Mouse (Mus musculus) heart, embryonic 11.5 days (tissue): ENCODE data around the gene Rnf128. TPM values are rescaled to one million over a fixed set of nuclear protein-coding genes. Genes with fewer than 3 reads are reported as not detected.

Experiments used
- ATAC-seq: fragments of 200-750 bp; cut with Nextera tagmentation; replicated peaks from 2 replicates; pipeline ENCODE4 v1.8.0; 2017; ENCODE audit warnings: moderate library complexity; ENCODE audit not compliant: insufficient number of reproducible peaks, low FRiP score, low TSS enrichment
- H3K27ac ChIP-seq: fragments of 300-500 bp; sonication (generic); 2 replicates; pipeline ENCODE4 v1.5.1; 2014; ENCODE audit warnings: mild to moderate bottlenecking, low read depth, low read length
- H3K27me3 ChIP-seq: fragments of 300-500 bp; sonication (generic); 2 replicates; pipeline ENCODE4 v1.6.1; 2014; ENCODE audit warnings: mild to moderate bottlenecking, low read length, mixed read lengths; ENCODE audit not compliant: control insufficient read depth, insufficient read depth
- H3K36me3 ChIP-seq: fragments of 300-500 bp; sonication (generic); 2 replicates; pipeline ENCODE4 v1.6.1; 2014; ENCODE audit warnings: mild to moderate bottlenecking, low read length, moderate library complexity, mixed read lengths; ENCODE audit not compliant: control insufficient read depth, insufficient read depth
- H3K4me1 ChIP-seq: fragments of 300-500 bp; sonication (generic); 2 replicates; pipeline ENCODE4 v1.6.1; 2014; ENCODE audit warnings: low read length; ENCODE audit not compliant: control insufficient read depth, insufficient read depth
- H3K4me2 ChIP-seq: fragments of 300-500 bp; sonication (generic); 2 replicates; pipeline ENCODE4 v1.6.1; 2014; ENCODE audit warnings: mild to moderate bottlenecking, moderate library complexity
- H3K4me3 ChIP-seq: fragments of 300-500 bp; sonication (generic); 2 replicates; pipeline ENCODE4 v1.5.1; 2014; ENCODE audit warnings: low read depth, low read length
- H3K9ac ChIP-seq: fragments of 300-500 bp; sonication (generic); 2 replicates; pipeline ENCODE4 v1.6.1; 2014; ENCODE audit warnings: mild to moderate bottlenecking, low read depth, low read length, moderate library complexity
- H3K9me3 ChIP-seq: fragments of 300-500 bp; sonication (generic); replicated peaks from 2 replicates; pipeline ENCODE4 v1.6.1; 2016; ENCODE audit warnings: low read length; ENCODE audit not compliant: control insufficient read depth
- WGBS: fragments of 180-500 bp; shearing (Covaris S2); extraction: QIAGEN DNeasy Blood & Tissue Kit; methylation state at CpG from one replicate; pipeline ENCODE4 v1.1.7; 2014; ENCODE audit not compliant: insufficient replicate concordance; 5-methylcytosine and 5-hydroxymethylcytosine counted together
- polyA plus RNA-seq: library from polyadenylated mRNA; unstranded; fragments of >200 nt; fragmentation: Nextera tagmentation; extraction: Ambion mirVana; gene quantifications from 2 replicates; pipeline ENCODE4 v1.2.1, GENCODE M21; 2014

Gene Rnf128
- 27.6 and 29.0 TPM in 2 replicates for polyA plus RNA-seq

DNA sequence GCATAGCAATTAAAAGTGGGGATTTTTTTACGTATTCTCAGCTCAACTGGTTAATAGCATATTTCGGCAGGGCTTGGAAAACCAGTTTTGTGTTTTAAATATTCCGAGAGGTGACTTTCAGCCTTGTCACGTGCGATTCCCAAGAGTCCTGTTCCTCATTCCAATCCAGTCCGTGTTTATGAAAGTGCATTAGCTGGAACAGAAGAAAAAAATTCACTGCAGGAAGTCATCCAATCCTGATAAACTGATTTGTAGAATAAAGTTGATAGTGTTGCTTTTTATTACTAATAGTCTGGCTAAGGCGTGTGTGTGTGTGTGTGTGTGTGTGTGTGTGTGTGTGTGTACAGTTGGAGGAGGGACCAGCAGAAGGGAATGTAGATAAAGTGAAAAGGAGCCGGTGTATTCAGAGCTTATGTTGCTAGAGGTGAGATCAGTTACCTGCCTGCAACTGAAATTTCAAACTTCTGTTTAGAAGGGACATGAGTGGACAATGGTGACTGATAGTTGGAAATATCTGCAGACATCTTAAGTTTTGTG is at the start of gene Rnf128:
Gene Rnf128 (plus strand): TSS at position 392 of the 537 bp plus-strand sequence.
- Histone ChIP-seq H3K27me3 (no peaks in the 10 kb centered on the region), H3K27ac (no peak within 1 kb of the TSS), H3K4me2 (no peak within 1 kb of the TSS), H3K9ac (no peak within 1 kb of the TSS), H3K9me3 (no peaks in the 10 kb centered on the region), H3K36me3 (no peaks in the 10 kb centered on the region), H3K4me3 (no peak within 1 kb of the TSS), H3K4me1 (no peaks in the 10 kb centered on the region)
- WGBS: 71% methylated on average over 8 of the region's 8 CpGs
- ATAC-seq: no peak

DNA sequence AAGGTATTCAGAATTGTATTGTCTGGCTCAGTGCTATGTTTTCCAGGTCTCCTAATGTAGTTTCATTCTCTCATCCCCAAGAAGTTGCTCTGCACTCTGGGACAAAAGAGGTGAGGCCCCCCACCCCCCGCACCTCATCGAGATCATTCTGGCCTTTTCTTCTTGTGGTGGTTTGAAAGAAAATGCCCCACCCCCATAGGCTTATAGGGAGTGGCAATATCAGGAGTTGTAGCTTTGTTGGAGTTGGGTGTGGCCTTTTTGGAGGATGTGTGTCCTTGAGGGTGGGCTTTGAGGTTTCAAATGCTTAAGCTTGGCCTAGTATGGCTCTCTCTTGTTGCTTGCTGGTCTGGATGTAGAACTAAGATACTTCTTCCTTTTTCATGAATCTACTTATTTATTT is 47.0 kb upstream of the Rnf128 start:
- 76% methylated on average over 2 of the region's 2 CpGs for WGBS
- Histone ChIP-seq H3K27ac (no peak overlapping the region), H3K4me2 (no peak overlapping the region), H3K4me1 (no peaks in the 10 kb centered on the region), H3K4me3 (no peak overlapping the region), H3K9ac (no peak overlapping the region), H3K9me3 (no peaks in the 10 kb centered on the region), H3K27me3 (no peaks in the 10 kb centered on the region), H3K36me3 (no peaks in the 10 kb centered on the region)
- ATAC-seq: no peak

DNA sequence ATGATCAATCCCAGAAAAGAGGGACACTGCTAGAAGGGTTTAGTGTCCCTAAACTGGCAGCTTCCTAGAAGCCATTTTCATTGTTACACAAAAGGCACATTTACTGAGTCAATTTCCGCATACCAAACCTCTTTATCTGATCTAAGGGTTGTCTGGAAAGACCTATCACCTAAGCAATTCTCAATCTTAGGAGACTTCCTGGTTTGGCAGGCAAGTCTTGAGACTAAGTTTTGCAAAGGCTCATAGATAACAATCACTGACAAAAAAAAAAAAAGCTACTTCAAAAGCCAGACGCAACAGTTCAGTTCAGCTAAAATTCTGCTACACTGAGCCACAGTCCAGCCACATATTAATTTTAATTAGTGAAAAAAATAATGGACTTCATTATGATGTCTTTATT is 43.9 kb upstream of the Rnf128 start:
- 70% methylated on average over 2 of the region's 2 CpGs for WGBS
- Histone ChIP-seq H3K4me3 (no peak overlapping the region), H3K4me1 (no peaks in the 10 kb centered on the region), H3K36me3 (no peaks in the 10 kb centered on the region), H3K27ac (no peak overlapping the region), H3K9me3 (no peaks in the 10 kb centered on the region), H3K4me2 (no peak overlapping the region), H3K9ac (no peak overlapping the region), H3K27me3 (no peaks in the 10 kb centered on the region)
- ATAC-seq: no peak

DNA sequence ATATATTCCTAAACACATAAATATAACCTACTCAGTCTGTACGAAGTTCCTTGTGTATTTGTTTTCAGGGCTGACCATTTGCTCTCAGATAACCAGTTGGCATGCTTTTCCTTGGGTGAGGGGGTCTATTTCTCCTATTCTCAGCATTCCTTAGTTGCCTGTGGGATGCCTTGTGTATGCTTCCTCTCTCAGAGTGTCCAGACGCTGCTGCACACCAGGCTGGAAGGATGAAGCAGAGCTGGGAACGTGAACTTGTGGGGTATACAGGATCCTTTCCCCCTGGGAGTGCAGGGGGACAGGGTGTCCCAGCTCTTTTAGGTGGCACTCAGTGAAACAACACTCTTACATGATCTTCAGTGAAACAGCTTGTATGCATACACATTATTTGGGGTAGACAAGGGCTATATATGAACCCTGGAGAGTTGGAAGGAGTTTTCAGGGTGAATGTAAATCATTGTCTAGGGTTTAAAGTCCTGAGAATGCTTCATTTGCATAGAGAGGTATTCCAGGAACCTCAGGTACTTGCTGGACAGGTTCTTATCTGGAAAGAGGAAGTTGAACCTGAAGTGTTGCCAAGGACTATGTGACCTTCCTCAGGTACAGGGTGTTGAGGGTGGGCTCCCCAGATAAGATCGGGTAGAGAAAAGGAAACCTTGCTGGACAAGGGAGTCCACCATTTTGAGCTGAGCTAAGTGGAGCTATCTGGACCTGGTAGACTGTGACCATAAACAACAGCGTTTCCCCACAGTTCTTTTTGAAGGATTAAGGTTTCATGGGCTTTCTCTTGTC is 38.6 kb upstream of the Rnf128 start:
- Histone ChIP-seq H3K4me1 (no peaks in the 10 kb centered on the region), H3K9ac (no peak overlapping the region), H3K4me3 (no peak overlapping the region), H3K36me3 (no peaks in the 10 kb centered on the region), H3K9me3 (no peaks in the 10 kb centered on the region), H3K4me2 (no peak overlapping the region), H3K27ac (no peak overlapping the region), H3K27me3 (no peaks in the 10 kb centered on the region)
- 58% methylated on average over 5 of the region's 5 CpGs for WGBS
- ATAC-seq: no peak

DNA sequence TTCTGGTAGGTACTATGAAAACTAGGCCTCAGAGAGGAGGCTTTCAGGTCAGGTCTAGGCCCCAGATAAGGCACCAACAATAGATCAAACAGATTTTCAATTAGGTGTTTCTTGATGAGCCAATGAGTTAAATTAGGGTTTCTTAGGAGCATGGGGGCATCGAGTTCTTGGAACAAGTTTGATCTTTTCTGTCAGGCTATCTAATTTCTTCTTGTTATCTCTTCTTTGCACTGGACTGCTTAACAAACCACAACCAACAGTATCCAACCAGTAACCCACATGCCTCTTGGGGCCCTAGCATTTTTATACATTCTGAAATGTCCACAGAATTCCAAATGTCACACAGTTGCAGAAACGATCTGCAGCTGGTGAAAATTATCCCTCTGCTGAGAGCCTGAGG is 37.4 kb upstream of the Rnf128 start:
- no peaks in the 10 kb centered on the region for H3K9me3 ChIP-seq
- no peaks in the 10 kb centered on the region for H3K36me3 ChIP-seq
- H3K4me2 ChIP-seq: no peak overlapping the region
- H3K9ac ChIP-seq: no peak overlapping the region
- H3K27ac ChIP-seq: no peak overlapping the region
- no peaks in the 10 kb centered on the region for H3K27me3 ChIP-seq
- WGBS: 73% methylated on average over 2 of the region's 2 CpGs
- no peaks in the 10 kb centered on the region for H3K4me1 ChIP-seq
- ATAC-seq: no peak
- H3K4me3 ChIP-seq: no peak overlapping the region

DNA sequence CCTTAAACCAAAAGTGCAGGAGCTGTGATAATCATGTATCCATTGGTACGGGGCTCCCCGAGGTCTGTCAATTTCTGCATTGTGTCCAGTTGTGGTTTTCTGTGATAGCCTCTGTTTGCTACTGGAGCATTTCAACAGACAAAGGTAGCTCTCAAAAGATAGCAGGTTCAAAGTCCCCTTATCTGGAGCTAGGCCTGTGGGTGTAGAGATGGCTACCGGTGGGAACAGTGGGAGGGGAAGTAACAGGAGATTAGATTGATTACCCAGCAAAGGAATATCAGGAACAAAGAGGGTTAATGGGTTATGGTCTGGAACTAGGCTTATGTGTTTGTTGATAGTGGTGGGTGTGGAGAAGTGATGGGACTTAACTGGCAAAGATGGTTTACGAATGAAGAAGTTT is 36.1 kb upstream of the Rnf128 start:
- no peak overlapping the region for H3K27ac ChIP-seq
- H3K4me1 ChIP-seq: no peaks in the 10 kb centered on the region
- H3K4me3 ChIP-seq: no peak overlapping the region
- 59% methylated on average over 4 of the region's 4 CpGs for WGBS
- no peaks in the 10 kb centered on the region for H3K27me3 ChIP-seq
- H3K9me3 ChIP-seq: no peaks in the 10 kb centered on the region
- H3K4me2 ChIP-seq: no peak overlapping the region
- no peak for ATAC-seq
- H3K36me3 ChIP-seq: no peaks in the 10 kb centered on the region
- H3K9ac ChIP-seq: no peak overlapping the region

DNA sequence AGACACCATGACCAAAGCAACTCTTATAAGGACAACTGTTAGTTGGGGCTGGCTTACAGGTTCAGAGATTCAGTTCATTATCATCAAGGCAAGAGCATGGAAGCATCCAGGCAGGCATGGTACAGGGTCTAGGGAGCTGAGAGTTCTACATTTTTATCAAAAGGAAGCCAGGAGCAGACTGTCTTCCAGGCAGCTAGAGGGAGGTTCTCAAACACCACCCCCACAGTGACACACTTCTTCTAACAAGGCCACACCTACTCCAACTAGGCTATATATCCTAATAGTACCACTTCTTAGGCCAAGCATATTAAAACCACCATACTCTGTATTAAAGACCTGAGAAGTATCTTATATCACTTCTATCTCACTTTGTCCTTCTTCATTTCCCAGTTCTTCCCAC is 33.4 kb upstream of the Rnf128 start:
- no peak for ATAC-seq
- Histone ChIP-seq H3K4me3 (no peak overlapping the region), H3K4me1 (no peaks in the 10 kb centered on the region), H3K9me3 (no peaks in the 10 kb centered on the region), H3K36me3 (no peaks in the 10 kb centered on the region), H3K27me3 (no peaks in the 10 kb centered on the region), H3K9ac (no peak overlapping the region), H3K4me2 (no peak overlapping the region), H3K27ac (no peak overlapping the region)

DNA sequence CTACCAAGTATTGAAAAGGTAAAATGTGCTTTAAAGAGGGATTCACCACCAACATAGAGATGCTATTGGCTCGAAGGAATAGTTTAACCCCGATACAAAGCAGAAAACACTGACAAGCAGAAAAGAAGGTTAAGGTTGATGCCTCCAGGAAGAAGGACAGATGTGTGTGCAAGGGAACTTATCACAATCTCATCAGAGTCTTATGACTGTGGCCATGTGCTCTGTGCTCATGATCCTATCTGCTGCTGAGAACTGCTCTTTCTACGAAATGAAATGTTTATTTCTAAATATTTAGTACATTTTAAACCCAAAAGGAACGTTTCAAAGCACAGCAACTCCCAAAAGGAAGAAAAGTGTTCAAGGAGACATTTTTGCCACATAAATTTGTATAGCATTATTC is 30.8 kb upstream of the Rnf128 start:
- 74% methylated on average over 4 of the region's 4 CpGs for WGBS
- Histone ChIP-seq H3K4me1 (no peaks in the 10 kb centered on the region), H3K36me3 (no peaks in the 10 kb centered on the region), H3K4me2 (no peak overlapping the region), H3K27ac (no peak overlapping the region), H3K9ac (no peak overlapping the region), H3K9me3 (no peaks in the 10 kb centered on the region), H3K4me3 (no peak overlapping the region), H3K27me3 (no peaks in the 10 kb centered on the region)
- ATAC-seq: no peak
